In genomic region chr13:103969912-103970311, GRCm38 (mm10) we compare ENCODE assay signal across 11 mouse cellular contexts. TPM values are rescaled to one million over a fixed set of nuclear protein-coding genes. Genes with fewer than 3 reads are reported as not detected.
DNase-seq lines count a peak whose midpoint lies in the region; ATAC-seq and TF ChIP-seq lines count a peak whose summit lies in the region.
"Had no signal": no experiment of that assay in that cellular context is flagged by ENCODE, and none has a peak within 500 bp of the region (broad histone marks: within the 10 kb centered on the region; RNA-seq: fewer than 3 reads in every experiment).

No protein-coding gene starts in this region.

- H3K4me2 ChIP-seq in forebrain, embryonic 11.5 days (ENCODE audit: low read depth, low read length, severe bottlenecking): no peak overlapping the region
- no peak overlapping the region for H3K4me2 ChIP-seq in kidney, embryonic 16.5 days (replicated peaks; ENCODE audit: low read depth, low read length)
- H3K4me2 ChIP-seq in embryonic facial prominence, embryonic 12.5 days (replicated peaks): no peak overlapping the region
- no peak overlapping the region for H3K4me2 ChIP-seq in limb, embryonic 12.5 days
- H3K4me2 ChIP-seq: heart, embryonic 15.5 days had no signal

- no peak overlapping the region for H3K4me3 ChIP-seq in forebrain, embryonic 10.5 days
- no peak overlapping the region for H3K4me3 ChIP-seq in forebrain, embryonic 11.5 days (ENCODE audit: low read depth, low read length)
- H3K4me3 ChIP-seq in kidney, embryonic 16.5 days (ENCODE audit: low read length): no peak overlapping the region
- no peak overlapping the region for H3K4me3 ChIP-seq in embryonic facial prominence, embryonic 12.5 days
- H3K4me3 ChIP-seq in limb, embryonic 12.5 days (replicated peaks): no peak overlapping the region
- H3K4me3 ChIP-seq in cerebellum, adult 2 months (replicated peaks; ENCODE audit: insufficient read depth, low read depth, low read length): no peak overlapping the region
- H3K4me3 ChIP-seq: heart, embryonic 15.5 days had no signal

- no peaks in the 10 kb centered on the region for H3K9me3 ChIP-seq in forebrain, embryonic 10.5 days
- H3K9me3 ChIP-seq in forebrain, embryonic 11.5 days (ENCODE audit: control insufficient read depth, low read length): no peaks in the 10 kb centered on the region
- H3K9me3 ChIP-seq in kidney, embryonic 16.5 days (ENCODE audit: low read length): no peaks in the 10 kb centered on the region
- H3K9me3 ChIP-seq in embryonic facial prominence, embryonic 12.5 days: no peaks in the 10 kb centered on the region
- H3K9me3 ChIP-seq in limb, embryonic 12.5 days: no peaks in the 10 kb centered on the region
- H3K9me3 ChIP-seq: heart, embryonic 15.5 days had no signal

- no peak for TF ChIP-seq POLR2A in cerebellum, adult 2 months (IDR thresholded peaks at IDR 0.05; ENCODE audit: borderline replicate concordance, insufficient read depth, low read length)

- no peaks in the 10 kb centered on the region for H3K36me3 ChIP-seq in forebrain, embryonic 10.5 days (replicated peaks)
- no peaks in the 10 kb centered on the region for H3K36me3 ChIP-seq in forebrain, embryonic 11.5 days (ENCODE audit: control insufficient read depth, insufficient read depth, low read length)
- no peaks in the 10 kb centered on the region for H3K36me3 ChIP-seq in kidney, embryonic 16.5 days (ENCODE audit: insufficient read depth, low read length)
- H3K36me3 ChIP-seq in embryonic facial prominence, embryonic 12.5 days: no peaks in the 10 kb centered on the region
- no peaks in the 10 kb centered on the region for H3K36me3 ChIP-seq in limb, embryonic 12.5 days
- H3K36me3 ChIP-seq: heart, embryonic 15.5 days had no signal

- no peak for ATAC-seq in forebrain, embryonic 11.5 days (replicated peaks; ENCODE audit: low FRiP score)
- 0 out of 2 replicates have a peak, but pooled peaks have one; percentile 15 for ATAC-seq in kidney, embryonic 16.5 days (ENCODE audit: low FRiP score, low TSS enrichment)
- ATAC-seq in embryonic facial prominence, embryonic 12.5 days (ENCODE audit: insufficient number of reproducible peaks, insufficient read depth, low FRiP score, low TSS enrichment): no peak; the same call in 1 of the 2 replicates
- no peak for ATAC-seq in limb, embryonic 12.5 days (ENCODE audit: insufficient number of reproducible peaks, insufficient read depth, low FRiP score, low TSS enrichment, low read depth)
- ATAC-seq: hindbrain, postnatal 0 days had no signal

- DNase-seq in forebrain, embryonic 10.5 days (ENCODE audit: extremely low spot score, low spot score): no peak
- DNase-seq in forebrain, embryonic 11.5 days (ENCODE audit: low spot score): no peak
- DNase-seq in kidney, adult 8-10 months: no peak
- DNase-seq in left cerebral cortex, adult 8-10 months (ENCODE audit: low spot score in 2 of 2): no peak
- no peak for DNase-seq in cerebellum, adult 2 months
- DNase-seq: adrenal gland, postnatal 14 days had no signal

- no peak for TF ChIP-seq CTCF in cerebellum, adult 2 months (IDR thresholded peaks at IDR 0.05; ENCODE audit: borderline replicate concordance, insufficient read depth, low read depth, low read length)

- peaks cover 8% of the 10 kb centered on the region for H3K4me1 ChIP-seq in forebrain, embryonic 10.5 days
- no peaks in the 10 kb centered on the region for H3K4me1 ChIP-seq in forebrain, embryonic 11.5 days (replicated peaks; ENCODE audit: control insufficient read depth, insufficient read depth, low read length)
- peaks cover 10% of the 10 kb centered on the region; the same call in 1 of the 2 replicates for H3K4me1 ChIP-seq in kidney, embryonic 16.5 days (ENCODE audit: insufficient read depth, low read length)
- peaks cover 11% of the 10 kb centered on the region for H3K4me1 ChIP-seq in embryonic facial prominence, embryonic 12.5 days
- H3K4me1 ChIP-seq in limb, embryonic 12.5 days (replicated peaks): 0 out of 2 replicates have a peak, but pooled peaks cover 6% of the 10 kb centered on the region
- H3K4me1 ChIP-seq in cerebellum, adult 2 months (ENCODE audit: control insufficient read depth, insufficient read depth, low read length): peaks cover 5% of the 10 kb centered on the region; the same call in 1 of the 2 replicates

- H3K27ac ChIP-seq in forebrain, embryonic 10.5 days: 0 out of 2 replicates have a peak overlapping the region, but pooled peaks have one; percentile 9
- H3K27ac ChIP-seq in forebrain, embryonic 11.5 days (ENCODE audit: low read depth, low read length): no peak overlapping the region
- H3K27ac ChIP-seq in kidney, embryonic 16.5 days (ENCODE audit: low read length): no peak overlapping the region
- peak overlapping the region; percentile 80 for H3K27ac ChIP-seq in embryonic facial prominence, embryonic 12.5 days
- 0 out of 2 replicates have a peak overlapping the region, but pooled peaks have one; percentile 25 for H3K27ac ChIP-seq in limb, embryonic 12.5 days
- H3K27ac ChIP-seq in cerebellum, adult 2 months (ENCODE audit: insufficient read depth, low read length): no peak overlapping the region
- H3K27ac ChIP-seq: heart, embryonic 15.5 days; hindbrain, postnatal 0 days had no signal

- H3K9ac ChIP-seq in forebrain, embryonic 11.5 days (ENCODE audit: low read length): no peak overlapping the region
- H3K9ac ChIP-seq in kidney, embryonic 16.5 days (replicated peaks; ENCODE audit: low read length): no peak overlapping the region
- H3K9ac ChIP-seq in embryonic facial prominence, embryonic 12.5 days: no peak overlapping the region
- H3K9ac ChIP-seq in limb, embryonic 12.5 days (replicated peaks): no peak overlapping the region
- H3K9ac ChIP-seq: heart, embryonic 15.5 days had no signal

- 72% methylated on average over 6 of the region's 6 CpGs for WGBS in forebrain, embryonic 10.5 days
- WGBS in forebrain, embryonic 11.5 days: 55% methylated on average over 6 of the region's 6 CpGs
- 69% methylated on average over 6 of the region's 6 CpGs for WGBS in kidney, embryonic 16.5 days
- 39% methylated on average over 6 of the region's 6 CpGs for WGBS in embryonic facial prominence, embryonic 12.5 days
- 70% methylated on average over 6 of the region's 6 CpGs for WGBS in limb, embryonic 12.5 days
- WGBS in cerebellum, adult 2 months: 61% methylated on average over 6 of the region's 6 CpGs

- no peaks in the 10 kb centered on the region for H3K27me3 ChIP-seq in forebrain, embryonic 10.5 days (ENCODE audit: poor library complexity, severe bottlenecking)
- H3K27me3 ChIP-seq in forebrain, embryonic 11.5 days (ENCODE audit: control insufficient read depth, insufficient read depth, low read length): no peaks in the 10 kb centered on the region
- no peaks in the 10 kb centered on the region for H3K27me3 ChIP-seq in kidney, embryonic 16.5 days (ENCODE audit: insufficient read depth, low read length)
- no peaks in the 10 kb centered on the region for H3K27me3 ChIP-seq in embryonic facial prominence, embryonic 12.5 days
- H3K27me3 ChIP-seq in limb, embryonic 12.5 days: no peaks in the 10 kb centered on the region
- no peaks in the 10 kb centered on the region for H3K27me3 ChIP-seq in cerebellum, adult 2 months (ENCODE audit: control insufficient read depth, insufficient read depth, low read length)
- H3K27me3 ChIP-seq: heart, embryonic 15.5 days had no signal

RNA-seq across cellular contexts. Expression of gene Erbin, which starts 49.6 kb away (rescaled TPM):
- polyA plus RNA-seq in forebrain, embryonic 10.5 days (2016; fragmentation: Nextera tagmentation; extraction: Ambion mirVana): 13.4 and 13.5 TPM in 2 replicates
- 26.1 and 27.0 TPM in 2 replicates for polyA plus RNA-seq in forebrain, embryonic 11.5 days (2014; fragmentation: Nextera tagmentation; extraction: Ambion mirVana)
- polyA plus RNA-seq in kidney, embryonic 16.5 days (2015; fragmentation: Nextera tagmentation; extraction: Ambion mirVana): 15.8 and 18.2 TPM in 2 replicates
- polyA plus RNA-seq in embryonic facial prominence, embryonic 12.5 days (2016; fragmentation: Nextera tagmentation; extraction: Ambion mirVana): 28.4 and 29.8 TPM in 2 replicates
- 24.9 and 26.5 TPM in 2 replicates for polyA plus RNA-seq in limb, embryonic 12.5 days (2016; fragmentation: Nextera tagmentation; extraction: Ambion mirVana)
- total RNA-seq in left cerebral cortex, adult 8-10 months (2022): 10 to 100 TPM; 66.6 to 76.6 (median 69.4) TPM
- 23.2 and 28.0 TPM in 2 replicates for polyA plus RNA-seq in cerebellum, adult 2 months (2012; rRNA removed)

Comparison
In these comparisons a context has a peak if more than half of its experiments do, and no peak if none do; other contexts are left out.
1. H3K27ac ChIP-seq: peak in forebrain, embryonic 10.5 days (single experiment), embryonic facial prominence, embryonic 12.5 days (single experiment) and limb, embryonic 12.5 days (single experiment); none in forebrain, embryonic 11.5 days (single experiment), kidney, embryonic 16.5 days (single experiment) and cerebellum, adult 2 months (single experiment).